Mouse (Mus musculus): ENCODE data around the gene Obscn.

The Obscn gene

DNA sequence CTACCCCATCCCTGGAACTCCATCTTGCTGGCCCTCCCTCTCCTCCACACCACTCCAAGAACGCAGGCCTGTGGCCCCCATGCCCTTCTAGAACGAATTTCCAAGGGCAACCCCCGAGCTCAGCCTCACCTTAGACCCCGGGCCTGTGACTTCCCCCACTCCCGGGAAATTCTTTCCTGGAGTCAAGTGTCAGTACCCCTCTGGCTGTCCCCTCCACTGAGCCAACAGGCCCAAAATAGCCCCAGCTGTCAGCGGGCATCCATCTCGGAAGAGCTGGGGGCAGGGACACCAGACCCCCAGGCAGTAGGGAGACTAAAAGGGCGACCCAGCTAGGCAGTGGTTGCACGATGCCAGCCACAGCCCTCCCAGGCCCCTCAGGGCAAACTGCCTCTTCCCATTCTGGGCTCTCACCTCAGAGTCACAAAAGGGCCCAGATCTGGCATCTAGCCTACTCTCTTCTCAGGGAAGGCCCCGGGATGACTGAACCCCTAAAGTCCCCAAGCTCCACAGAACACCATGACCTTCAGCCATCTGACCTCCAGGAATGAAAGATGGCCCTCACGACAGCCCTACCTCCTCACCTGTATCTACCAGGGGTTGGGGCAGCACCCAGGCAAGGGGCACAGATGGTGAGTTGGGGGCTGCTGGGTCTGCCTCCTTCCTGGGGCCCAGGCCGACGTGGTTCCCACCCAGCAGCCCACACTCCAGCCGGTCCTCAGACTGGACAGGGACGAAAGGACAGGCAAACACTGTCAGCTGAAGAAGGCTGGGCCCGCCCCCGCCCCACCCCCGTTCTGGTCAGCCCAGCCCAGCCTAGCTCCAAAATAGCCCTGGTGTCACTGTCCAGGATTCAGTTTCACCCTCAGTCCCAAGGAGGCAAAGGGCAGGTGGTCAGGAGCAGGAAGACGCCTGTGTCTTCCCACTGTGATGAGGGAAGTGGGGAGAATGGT, 2.6 kb upstream of the Obscn start:
- no peak for DNase-seq

GRCm38 (mm10) chr11:59136994-59137706, 948 bp upstream of the Obscn start:
- no peak for DNase-seq

DNA sequence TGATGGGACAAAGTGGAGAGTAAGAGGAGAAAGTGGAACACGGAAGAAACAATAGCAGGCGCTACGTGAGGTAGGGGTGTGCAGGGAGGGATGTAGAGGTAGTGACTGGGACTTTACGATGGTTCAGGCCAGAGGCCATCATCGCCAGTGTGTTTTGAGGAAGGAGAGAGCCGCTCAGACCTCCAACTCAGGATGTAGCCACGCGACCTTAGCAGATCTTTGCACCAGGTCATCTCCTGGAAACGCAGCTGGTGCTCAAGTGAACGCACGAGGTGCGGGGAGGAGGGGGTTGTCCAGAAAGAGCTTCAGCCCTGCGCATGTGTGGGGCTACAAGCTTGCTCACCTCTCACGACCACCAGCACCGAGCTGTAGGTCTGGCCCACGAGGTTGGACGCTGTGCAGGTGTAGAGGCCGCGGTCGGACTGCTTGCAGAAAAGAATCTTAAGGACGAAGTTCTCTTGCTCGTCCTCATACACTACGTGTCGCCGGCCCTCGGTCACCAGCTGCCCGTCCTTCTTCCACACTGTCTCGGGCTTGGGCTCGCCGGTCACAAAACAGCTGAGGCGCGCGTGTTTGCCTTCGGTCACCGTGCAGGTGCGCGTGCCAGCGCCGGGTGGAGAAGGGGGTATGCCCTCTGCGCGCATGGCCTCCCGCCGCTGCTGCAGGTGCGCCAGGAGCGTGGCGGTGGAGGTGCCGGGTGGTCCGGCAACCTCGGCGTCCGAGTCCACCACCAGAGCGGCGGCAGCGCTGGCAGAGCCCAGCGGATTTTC, 966 bp downstream of the Obscn start:
- no peak for DNase-seq

- DNase-seq: peak; percentile 21
Observed at GRCm38 (mm10) chr11:59134373-59134997, 1.7 kb downstream of the Obscn start.

GRCm38 (mm10) chr11:59132065-59132464, 4.1 kb downstream of the Obscn start:
- no peak for DNase-seq

GRCm38 (mm10) chr11:59131348-59131919, 4.8 kb downstream of the Obscn start:
- DNase-seq: no peak

DNA sequence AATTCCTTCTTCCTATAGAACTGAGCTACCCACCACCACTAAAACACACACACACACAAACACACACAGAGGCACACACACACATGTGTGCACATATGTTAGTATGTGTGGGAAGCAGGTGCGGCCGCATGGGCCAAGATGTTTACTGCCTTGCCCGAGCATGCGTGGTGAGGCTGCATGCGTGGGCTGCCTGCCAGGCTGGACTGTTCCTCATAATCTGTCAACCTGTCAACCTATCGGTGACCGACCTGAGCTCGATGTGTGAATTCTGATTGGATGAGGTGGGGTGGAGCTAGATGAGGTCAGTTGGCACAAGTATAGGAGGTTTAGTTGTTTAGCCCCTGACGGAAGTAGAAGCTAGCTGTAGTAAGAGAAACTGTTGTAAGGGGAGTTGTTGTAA, 5.4 kb downstream of the Obscn start:
- DNase-seq: no peak

DNA sequence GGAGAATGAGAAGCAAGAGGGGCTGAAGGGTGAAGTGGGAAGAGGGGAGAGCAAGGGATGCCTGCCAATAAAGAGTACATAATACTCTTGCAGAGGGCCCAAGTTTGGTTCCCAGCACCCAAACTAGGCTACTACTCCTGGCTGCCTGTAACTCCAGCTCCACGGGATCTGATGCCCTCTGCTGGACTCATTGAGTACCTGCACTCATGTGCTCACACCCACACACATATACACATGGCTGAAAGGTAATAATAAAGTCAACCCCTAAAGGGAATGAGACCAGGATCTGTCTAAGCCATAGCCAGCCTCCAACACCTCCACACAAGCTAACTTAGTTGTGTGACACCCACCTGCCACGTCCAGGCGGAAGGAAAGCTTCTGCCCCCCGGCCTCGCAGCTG, 30.3 kb downstream of the Obscn start:
- no peak for DNase-seq

GRCm38 (mm10) chr11:59102324-59102723, 33.9 kb downstream of the Obscn start:
- DNase-seq: peak; percentile 1

- peak; percentile 65 for DNase-seq
Observed at GRCm38 (mm10) chr11:59098339-59098738, 37.9 kb downstream of the Obscn start.

GRCm38 (mm10) chr11:59097770-59098169, 38.4 kb downstream of the Obscn start:
- DNase-seq: no peak

DNA sequence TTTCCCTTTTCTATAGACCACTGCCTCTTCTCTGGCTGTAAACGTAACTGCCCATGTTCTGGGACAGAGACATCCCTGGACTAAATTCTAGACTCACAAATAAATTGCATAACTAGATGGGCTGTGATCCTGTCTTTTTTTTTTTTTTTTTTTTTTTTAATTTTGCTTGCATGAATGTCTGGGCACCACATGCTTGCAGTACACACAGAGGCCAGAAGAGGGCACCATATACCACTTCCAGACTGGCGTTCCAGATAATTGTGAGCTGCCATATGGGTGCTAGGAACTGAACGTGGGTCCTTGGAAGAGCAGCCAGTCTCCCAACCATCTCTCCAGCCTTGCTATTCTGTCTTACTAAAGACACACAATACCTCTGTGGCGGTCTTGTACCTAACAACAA, 42.0 kb downstream of the Obscn start:
- DNase-seq: peak; percentile 15

GRCm38 (mm10) chr11:59087581-59087980, 48.6 kb downstream of the Obscn start:
- no peak for DNase-seq

DNA sequence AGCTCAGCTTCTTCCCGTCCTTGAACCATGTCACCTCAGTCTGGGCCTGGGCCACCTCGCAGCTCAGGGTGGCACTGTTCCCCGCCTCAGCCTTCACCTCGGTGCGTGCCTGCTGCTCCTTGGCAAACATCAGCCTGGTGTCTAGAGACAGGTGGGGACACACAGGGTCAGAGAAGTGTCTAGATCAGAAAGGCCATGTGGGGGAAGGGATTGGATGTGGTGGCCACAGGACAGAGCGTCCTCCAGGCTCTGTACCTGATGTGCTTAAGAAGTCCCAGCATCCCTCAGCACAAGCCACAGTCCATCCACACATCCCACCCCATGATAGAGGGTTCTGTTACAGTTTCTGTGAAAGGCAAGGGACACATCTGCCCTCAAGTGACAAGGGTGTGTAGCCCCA, 51.0 kb downstream of the Obscn start:
- no peak for DNase-seq

- DNase-seq: no peak
Observed at GRCm38 (mm10) chr11:59083125-59083524, 53.1 kb downstream of the Obscn start.

DNA sequence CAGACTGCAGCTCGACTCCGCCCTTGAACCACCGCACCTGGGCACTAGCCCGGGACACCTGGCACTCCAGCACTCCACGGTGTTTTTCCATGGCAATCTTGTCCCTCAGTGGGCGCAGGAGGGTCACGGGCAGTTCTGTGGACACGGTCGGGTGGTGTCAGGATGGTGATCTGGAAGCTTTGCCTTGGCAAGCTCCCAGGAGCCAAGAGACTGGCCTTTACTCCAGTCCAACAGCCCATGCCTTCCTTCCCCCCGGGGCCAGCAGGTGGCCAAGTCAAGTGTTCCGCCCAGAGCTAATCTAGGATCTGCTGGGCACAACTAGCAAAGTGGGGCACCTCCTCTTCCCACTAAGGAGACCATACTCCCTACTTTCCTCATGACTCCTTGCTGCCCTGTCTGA, 57.9 kb downstream of the Obscn start:
- DNase-seq: no peak

DNA sequence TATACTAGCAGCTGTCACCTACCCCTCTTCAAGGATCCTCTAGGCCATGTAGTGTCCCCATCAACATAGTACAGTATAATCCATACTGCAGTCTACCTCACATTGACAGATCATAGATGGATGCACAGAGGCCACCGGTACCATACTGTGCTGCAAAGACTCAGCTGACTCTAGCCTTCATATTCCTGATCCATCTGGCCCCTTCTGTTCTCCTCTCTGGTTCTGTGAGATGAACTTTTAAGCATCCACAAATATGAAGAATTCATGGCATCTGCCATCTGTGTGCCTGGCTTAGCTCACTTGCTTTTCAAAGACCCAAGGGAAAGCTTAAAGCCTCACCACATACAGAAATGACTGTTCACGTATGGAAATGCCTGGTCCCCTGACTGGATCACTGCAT, 65.9 kb downstream of the Obscn start:
- DNase-seq: no peak

DNA sequence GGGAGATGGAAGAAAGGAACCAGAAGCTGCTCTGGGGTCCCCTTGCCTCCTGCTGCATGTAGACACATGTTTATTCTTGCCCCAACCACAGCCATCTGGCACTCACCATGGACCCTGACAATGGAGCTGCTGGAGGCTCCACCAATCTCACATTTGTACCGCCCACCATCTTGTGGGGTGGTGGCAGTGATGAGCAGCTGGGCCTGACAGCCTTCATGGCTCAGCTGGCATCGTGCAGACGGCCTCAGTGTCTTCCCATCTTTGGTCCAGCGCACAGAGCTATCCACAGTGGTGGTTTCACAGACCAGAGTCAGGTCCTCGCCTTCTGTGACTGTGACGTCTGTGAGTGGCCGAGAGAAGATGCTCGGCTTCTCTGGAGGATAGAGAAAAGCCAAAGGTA, 67.3 kb downstream of the Obscn start:
- DNase-seq: no peak

DNA sequence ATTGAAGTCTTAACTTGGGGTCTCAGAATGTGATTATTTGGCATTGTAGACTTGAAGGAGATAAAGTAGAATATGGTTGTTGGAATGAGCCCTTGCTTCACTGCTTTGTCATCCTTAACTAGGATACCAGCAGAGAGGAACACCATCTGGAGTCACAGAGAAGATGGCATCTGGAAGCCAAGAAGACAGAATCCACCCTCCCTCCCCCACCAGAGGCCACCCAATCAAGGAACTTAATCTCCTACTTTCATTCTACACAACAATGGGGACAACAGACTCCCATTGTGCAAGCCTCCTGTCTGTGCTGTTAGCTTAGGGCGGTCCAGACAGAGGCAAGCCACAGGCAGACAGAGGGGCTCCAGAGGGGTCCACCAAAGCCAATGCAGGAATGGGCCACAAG, 67.8 kb downstream of the Obscn start:
- no peak for DNase-seq

- no peak for DNase-seq
Observed at GRCm38 (mm10) chr11:59067921-59068320, 68.3 kb downstream of the Obscn start.

DNA sequence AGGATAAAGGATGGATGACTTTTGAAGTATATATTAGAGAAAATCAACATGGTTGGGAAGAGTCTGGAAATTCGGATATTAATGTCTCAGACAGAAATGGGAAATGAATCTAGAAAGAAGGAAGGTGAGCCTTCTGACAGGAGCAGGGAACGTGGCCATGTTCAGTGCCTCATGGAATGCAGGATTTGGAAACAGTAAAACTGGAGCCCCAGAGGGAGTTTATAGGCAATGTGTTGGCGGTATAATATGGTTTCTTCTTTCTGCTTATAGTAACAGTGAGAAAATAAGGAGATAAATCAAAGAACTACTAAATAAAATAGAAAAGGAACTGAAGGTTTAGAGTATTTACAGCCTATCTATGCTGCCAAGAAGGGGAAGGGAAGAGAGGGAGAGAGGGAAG, 78.2 kb downstream of the Obscn start:
- DNase-seq: no peak

GRCm38 (mm10) chr11:59051031-59051430, 85.2 kb downstream of the Obscn start:
- DNase-seq: no peak
